Mouse (Mus musculus) cerebellum, postnatal 4 days (tissue): ENCODE results near the gene Sorl1.
A peak's percentile ranks its signal among the peaks of the same experiment; 100 is the strongest.
"Not testable (repeated sequence)": the region's sequence is repeated elsewhere in the genome, so short reads cannot be mapped to it uniquely, and the experiment has no call there.

Experiments
- DNase-seq, 2 experiments: peaks; one replicate each; pipeline ENCODE4 v3.0.0; 2022; ENCODE audit warnings: low spot score in 2 of 2, mixed read lengths in 1 of 2

Gene Sorl1

GRCm38 (mm10) chr9:42094028-42094551, 30.0 kb downstream of the Sorl1 start:
- no peak for DNase-seq

DNA sequence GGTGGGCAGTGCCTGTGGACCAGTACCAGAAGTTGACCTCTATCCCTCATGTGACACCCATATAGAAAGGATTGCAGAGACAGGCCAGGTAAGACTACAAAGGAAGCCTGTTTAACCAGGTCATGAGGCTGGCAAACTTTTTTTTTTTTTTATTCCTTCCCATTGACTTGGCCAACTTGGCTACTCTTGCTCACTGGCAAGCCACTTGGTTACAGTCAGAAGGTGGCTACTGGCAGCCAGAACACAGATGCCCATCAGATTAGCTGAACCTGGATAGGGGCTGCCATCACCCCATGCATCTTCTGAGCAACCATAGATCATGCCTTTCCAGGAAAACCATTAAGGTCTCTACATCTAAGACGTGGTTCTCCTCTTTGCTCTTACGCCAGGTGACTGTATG, 31.3 kb downstream of the Sorl1 start:
- DNase-seq = no peak

- no peak for DNase-seq
Observed at GRCm38 (mm10) chr9:42091561-42091960, 32.5 kb downstream of the Sorl1 start.

- DNase-seq = no peak
Observed at GRCm38 (mm10) chr9:42087921-42088320, 36.2 kb downstream of the Sorl1 start.

GRCm38 (mm10) chr9:42085970-42086369, 38.1 kb downstream of the Sorl1 start:
- no peak for DNase-seq

GRCm38 (mm10) chr9:42083661-42084067, 40.4 kb downstream of the Sorl1 start:
- no peak for DNase-seq

DNA sequence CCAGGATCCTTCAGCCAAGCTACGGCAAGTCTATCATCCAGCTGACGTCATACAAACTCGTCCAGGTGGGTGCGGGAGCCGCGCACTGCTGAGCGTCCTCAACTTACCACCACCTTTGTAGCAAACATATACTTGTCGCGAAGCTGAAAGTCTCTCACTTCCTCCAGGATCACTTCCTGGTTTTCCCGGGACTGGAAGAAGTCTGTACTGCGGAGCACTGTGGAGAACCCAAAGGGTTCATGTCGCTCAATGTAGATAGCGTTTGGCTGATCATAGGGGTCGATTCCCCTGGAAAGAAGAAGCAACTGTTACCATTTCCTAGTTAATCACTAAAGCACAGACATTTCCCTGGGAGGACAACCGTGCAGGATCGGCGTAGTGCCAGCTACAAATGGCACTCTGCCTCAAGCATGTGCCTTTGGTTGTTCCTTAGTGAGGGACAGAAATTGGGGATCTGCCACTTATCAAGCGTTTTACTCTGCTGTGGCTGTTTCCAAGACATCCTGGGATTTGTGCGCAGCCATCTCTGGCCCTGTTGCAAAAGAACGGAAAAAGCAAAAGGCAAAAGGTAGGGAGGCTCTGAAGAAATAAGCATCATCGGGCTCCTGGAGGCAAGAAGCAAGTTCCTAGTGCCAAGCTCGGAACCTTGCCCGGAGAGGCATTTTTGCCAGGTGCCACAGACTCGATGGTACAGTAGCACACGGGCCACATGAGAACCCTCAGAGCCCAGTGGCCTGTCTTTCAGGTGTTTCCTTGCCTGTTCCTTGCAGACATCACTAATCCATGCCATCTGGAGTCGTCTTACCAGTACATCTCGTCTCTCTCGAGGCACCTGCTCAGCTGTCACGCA, 42.2 kb downstream of the Sorl1 start:
- DNase-seq = no peak

DNA sequence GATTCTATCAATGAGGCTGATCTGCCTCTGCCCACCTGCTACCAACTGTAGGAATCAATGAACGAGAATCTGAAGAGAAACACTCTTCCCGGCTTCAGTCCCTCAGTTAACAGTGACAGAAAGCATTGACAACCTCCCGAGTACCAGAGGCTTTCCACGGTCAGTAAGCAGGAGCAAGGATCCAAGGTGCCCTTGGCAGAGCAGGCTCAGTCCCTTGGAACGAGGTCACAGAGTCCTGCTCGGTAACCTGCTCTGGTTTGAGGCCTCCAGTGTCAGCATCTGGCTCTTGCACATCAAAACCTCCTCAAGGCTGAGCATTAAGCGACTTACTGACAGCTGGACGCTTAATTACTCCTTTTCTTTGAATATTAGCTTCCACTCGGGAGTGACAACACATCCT, 43.4 kb downstream of the Sorl1 start:
- DNase-seq = no peak

DNA sequence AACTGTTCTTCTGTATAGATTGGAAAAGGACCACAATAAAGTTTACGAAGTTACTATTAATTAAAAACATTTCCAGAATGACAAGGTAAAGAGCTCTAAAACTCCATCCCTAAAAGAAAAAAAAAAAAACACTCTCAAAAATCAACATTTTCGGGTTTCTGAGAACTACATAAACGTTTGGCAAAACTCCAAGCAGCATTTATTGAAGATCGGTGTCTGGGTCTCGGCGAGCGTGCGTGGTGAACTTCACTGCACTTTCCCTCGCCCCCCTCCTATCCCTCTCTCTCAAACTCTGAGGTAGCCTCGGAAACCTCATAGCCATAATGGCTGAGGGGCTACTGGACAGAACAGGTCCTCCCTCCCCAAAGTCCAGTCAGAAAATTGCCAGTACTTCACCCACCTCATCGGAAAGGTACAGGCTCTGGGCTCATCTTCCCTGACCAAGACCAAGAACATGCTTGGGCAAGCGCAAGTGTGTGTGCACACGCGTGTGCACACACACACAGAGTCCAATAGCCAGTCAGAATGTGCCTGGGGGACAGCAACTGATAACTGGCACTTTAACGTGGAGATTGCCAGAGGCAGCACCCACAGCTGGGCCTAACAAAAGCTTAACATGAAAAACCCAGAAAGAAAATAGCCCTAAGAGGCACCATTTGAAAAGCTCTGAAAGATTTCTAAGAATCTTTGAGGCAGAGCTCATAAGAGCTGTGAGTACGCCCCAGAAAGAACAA, 46.8 kb downstream of the Sorl1 start:
- DNase-seq = no peak

GRCm38 (mm10) chr9:42076256-42076849, 47.7 kb downstream of the Sorl1 start:
- DNase-seq = no peak

- DNase-seq = no peak
Observed at GRCm38 (mm10) chr9:42075241-42075640, 48.9 kb downstream of the Sorl1 start.

DNA sequence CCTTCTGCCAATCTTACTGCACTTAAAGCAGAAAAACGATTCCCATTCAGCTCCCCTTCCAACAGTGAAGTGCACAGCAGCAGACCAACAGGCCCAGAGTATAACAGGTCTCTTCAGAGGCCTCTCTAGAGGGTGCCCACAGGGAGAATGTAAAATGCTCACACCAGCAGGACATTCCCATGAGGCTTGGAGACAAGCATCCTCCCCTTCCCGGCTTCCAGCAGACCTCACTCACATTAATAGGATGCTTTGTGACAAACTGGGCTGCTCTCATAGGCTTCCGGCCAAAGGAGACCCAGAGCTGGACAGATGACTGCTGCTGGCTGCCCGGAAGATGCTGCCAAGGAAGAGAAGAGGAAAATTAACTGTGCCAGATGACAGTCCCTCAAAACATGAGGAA, 52.1 kb downstream of the Sorl1 start:
- peak in 1 of 2 experiments; percentile 57 for DNase-seq

DNA sequence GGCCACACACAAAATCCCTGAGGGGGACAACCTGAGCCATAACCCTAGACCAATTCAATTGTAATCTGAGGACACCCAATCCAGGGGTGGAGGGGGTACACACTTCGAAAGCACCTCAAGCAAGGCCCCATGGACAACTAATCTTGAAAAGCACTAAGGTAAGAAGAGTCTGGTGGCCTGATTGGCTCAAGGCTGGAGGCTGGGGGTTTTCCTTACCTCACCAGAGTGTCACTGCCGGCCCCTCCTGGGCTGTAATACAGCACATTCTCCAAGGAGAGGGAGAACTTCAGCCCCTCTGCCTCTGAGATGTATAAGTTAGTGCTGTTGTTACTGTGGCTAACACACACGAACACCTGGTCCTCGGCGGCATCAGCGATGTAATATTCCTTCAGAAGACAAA, 53.2 kb downstream of the Sorl1 start:
- DNase-seq = no peak

DNA sequence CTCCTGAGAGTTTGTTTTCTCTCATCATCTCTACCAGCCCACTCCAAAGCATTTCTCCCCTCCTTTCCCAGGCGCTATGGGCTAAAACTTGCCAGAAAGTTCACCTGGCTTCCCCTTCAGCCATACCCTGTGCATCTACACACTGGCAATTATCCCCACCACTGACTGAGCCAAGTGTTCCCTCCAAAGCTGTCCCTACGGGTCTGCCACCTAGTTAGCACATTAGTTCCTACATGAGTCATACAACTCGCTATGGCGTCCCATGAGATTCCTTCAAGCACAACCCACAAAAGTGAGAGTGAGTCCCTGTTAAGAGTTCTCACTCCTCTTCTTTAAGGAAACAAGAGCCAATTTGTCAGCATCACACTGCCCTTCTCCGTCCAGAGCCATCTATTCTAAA, 54.6 kb downstream of the Sorl1 start:
- DNase-seq = no peak

- DNase-seq = no peak
Observed at GRCm38 (mm10) chr9:42067950-42068349, 56.1 kb downstream of the Sorl1 start.

DNA sequence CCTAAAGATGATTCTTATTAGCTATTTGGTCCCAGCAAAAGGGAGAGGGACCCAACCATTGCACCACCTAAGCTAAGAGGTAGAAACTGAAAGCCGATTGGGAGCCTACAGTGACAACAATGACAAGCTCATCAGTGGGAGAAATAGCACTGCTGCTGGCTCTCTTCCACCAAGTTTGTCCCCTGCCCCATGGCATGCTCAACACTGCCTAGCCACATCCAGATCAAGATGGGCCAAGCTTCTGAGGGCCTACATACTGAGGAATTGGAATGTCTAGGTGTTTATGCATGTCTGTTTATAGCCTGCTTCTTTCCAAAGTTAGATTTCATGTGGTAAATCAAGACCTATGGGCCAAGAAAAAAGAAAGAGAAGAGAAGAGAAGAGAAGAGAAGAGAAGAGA, 58.3 kb downstream of the Sorl1 start:
- no peak for DNase-seq

DNA sequence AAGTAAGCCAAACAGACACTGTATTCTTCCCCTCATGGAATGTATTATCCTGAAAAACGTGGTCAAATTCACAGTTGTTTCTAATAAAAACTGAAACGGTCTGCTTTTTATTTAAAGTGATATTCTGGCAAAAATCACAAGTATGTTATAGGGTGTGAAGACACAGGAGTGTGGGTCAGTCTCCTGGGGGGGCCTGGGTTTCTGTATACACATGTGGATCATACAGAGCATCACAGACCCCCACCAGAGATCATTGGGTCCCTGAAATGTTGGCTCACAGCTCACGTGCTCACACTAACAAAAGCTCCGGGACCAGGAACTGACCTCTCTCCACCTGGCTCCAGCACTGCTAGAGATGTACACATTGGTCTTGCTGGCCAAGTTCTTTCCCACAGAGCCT, 60.7 kb downstream of the Sorl1 start:
- no peak for DNase-seq

GRCm38 (mm10) chr9:42062269-42062668, 61.8 kb downstream of the Sorl1 start:
- DNase-seq = no peak

DNA sequence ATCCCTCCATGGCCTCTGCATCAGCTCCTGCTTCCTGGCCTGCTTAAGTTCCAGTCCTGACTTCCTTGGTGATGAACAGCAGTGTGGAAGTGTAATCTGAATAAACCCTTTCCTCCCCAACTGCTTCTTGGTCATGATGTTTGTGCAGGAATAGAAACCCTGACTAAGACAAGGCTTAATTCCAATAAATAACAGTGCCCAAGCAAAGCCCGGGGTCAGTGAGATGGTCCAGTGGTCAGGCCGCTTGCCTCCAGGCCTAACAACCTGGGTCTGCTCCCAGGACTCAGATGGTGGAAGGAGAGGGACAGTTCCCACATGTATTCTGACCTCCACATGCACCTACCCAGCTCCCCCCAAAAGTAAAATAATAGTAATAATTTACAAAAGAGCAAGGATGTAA, 65.1 kb downstream of the Sorl1 start:
- not testable (repeated sequence) for DNase-seq

GRCm38 (mm10) chr9:42056591-42056990, 67.5 kb downstream of the Sorl1 start:
- no peak for DNase-seq

DNA sequence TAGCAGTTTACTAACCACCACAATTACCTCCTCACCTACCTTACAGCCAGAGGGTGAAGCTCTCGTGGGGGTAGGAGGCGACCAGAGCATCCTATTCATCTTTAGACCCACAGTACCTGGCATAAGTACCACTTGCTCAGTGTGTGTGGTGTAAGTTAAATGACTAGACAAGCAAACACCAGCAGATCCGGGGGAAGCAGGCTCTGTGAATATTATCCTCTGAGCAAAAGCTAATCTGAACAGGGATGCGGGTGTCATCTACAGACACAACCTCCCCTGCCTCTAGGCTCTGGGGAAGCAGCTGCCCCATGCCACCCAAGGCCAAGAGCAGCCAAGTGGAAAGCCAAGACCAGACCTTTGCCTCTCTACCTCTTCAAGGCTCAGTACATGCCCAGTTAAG, 68.7 kb downstream of the Sorl1 start:
- no peak for DNase-seq
